Mouse (Mus musculus) embryo, embryonic 10.5 days (tissue): ENCODE data around the gene Echdc1.

Experiments used
- DNase-seq: peaks from one replicate; pipeline ENCODE4 v3.0.0-alpha.2; 2015; ENCODE audit warnings: low spot score

Gene Echdc1

GRCm38 (mm10) chr10:29313064-29313638 lies at the start of gene Echdc1:
Gene Echdc1, plus strand, starts transcription at chr10:29313166.
- DNase-seq = peak; percentile 92

GRCm38 (mm10) chr10:29281736-29282135 lies 31.2 kb upstream of the Echdc1 start:
- no peak for DNase-seq

GRCm38 (mm10) chr10:29285757-29286156 lies 27.2 kb upstream of the Echdc1 start:
- DNase-seq = peak; percentile 3

- DNase-seq = no peak
These were observed 10.7 kb upstream of the Echdc1 start for GRCm38 (mm10) chr10:29302230-29302629.

GRCm38 (mm10) chr10:29311480-29312219 lies 1.3 kb upstream of the Echdc1 start:
- DNase-seq = no peak

GRCm38 (mm10) chr10:29313905-29314304 lies 939 bp downstream of the Echdc1 start:
- no peak for DNase-seq

- DNase-seq = no peak
These were observed 11.9 kb downstream of the Echdc1 start for GRCm38 (mm10) chr10:29324817-29325216.

- DNase-seq = no peak
These were observed 20.9 kb downstream of the Echdc1 start for GRCm38 (mm10) chr10:29333836-29334235.

- DNase-seq = peak; percentile 91
These were observed 25.5 kb downstream of the Echdc1 start for GRCm38 (mm10) chr10:29338355-29339056.

GRCm38 (mm10) chr10:29344232-29344631 lies 31.3 kb downstream of the Echdc1 start:
- no peak for DNase-seq

- no peak for DNase-seq
These were observed 33.7 kb downstream of the Echdc1 start for GRCm38 (mm10) chr10:29346638-29347037.

GRCm38 (mm10) chr10:29351420-29351819 lies 38.5 kb downstream of the Echdc1 start:
- no peak for DNase-seq

- DNase-seq = no peak
These were observed 39.6 kb downstream of the Echdc1 start for GRCm38 (mm10) chr10:29352575-29352974.

- DNase-seq = no peak
These were observed 41.2 kb downstream of the Echdc1 start for GRCm38 (mm10) chr10:29354183-29354582.

- peak; percentile 36 for DNase-seq
These were observed 48.1 kb downstream of the Echdc1 start for GRCm38 (mm10) chr10:29361095-29361463.

GRCm38 (mm10) chr10:29361464-29362196 lies 48.7 kb downstream of the Echdc1 start:
- DNase-seq = peak; percentile 89

- no peak for DNase-seq
These were observed 49.4 kb downstream of the Echdc1 start, which contains the start of gene Rnf146 for GRCm38 (mm10) chr10:29362197-29362900. Gene Rnf146, minus strand, starts transcription at chr10:29362442.

GRCm38 (mm10) chr10:29374065-29374464 lies 61.1 kb downstream of the Echdc1 start:
- DNase-seq = no peak

- DNase-seq = no peak
These were observed 68.6 kb downstream of the Echdc1 start for GRCm38 (mm10) chr10:29381558-29381957.

- peak; percentile 18 for DNase-seq
These were observed 81.9 kb downstream of the Echdc1 start for GRCm38 (mm10) chr10:29394890-29395289.
